Mouse (Mus musculus) cerebellum, adult 9-11 months (tissue): ENCODE results near the gene B3galnt2.
"Not testable (repeated sequence)": the region's sequence is repeated elsewhere in the genome, so short reads cannot be mapped to it uniquely, and the experiment has no call there.

ENCODE experiments used
- DNase-seq: peaks from one replicate; pipeline ENCODE4 v3.0.0; 2022

The B3galnt2 gene

GRCm38 (mm10) chr13:13953874-13954832, at the start of gene B3galnt2:
Gene B3galnt2 (plus strand): TSS chr13:13954469.
- DNase-seq = peak; percentile 99

GRCm38 (mm10) chr13:13911341-13911740, 42.9 kb upstream of the B3galnt2 start:
- no peak for DNase-seq

- DNase-seq = no peak
Measured at GRCm38 (mm10) chr13:13919396-13919795, 34.9 kb upstream of the B3galnt2 start.

- no peak for DNase-seq
Measured at GRCm38 (mm10) chr13:13922526-13922925, 31.7 kb upstream of the B3galnt2 start.

- DNase-seq = no peak
Measured at GRCm38 (mm10) chr13:13929982-13930381, 24.3 kb upstream of the B3galnt2 start.

- DNase-seq = no peak
Measured at GRCm38 (mm10) chr13:13954931-13955330, 662 bp downstream of the B3galnt2 start.

- DNase-seq = no peak
Measured at GRCm38 (mm10) chr13:13956686-13957085, 2.4 kb downstream of the B3galnt2 start.

GRCm38 (mm10) chr13:13960211-13960610, 5.9 kb downstream of the B3galnt2 start:
- DNase-seq = no peak

- no peak for DNase-seq
Measured at GRCm38 (mm10) chr13:13961046-13961445, 6.8 kb downstream of the B3galnt2 start.

GRCm38 (mm10) chr13:13965388-13965964, 11.2 kb downstream of the B3galnt2 start:
- no peak for DNase-seq

GRCm38 (mm10) chr13:13966172-13966571, 11.9 kb downstream of the B3galnt2 start:
- DNase-seq = no peak

- no peak for DNase-seq
Measured at GRCm38 (mm10) chr13:13968629-13969111, 14.4 kb downstream of the B3galnt2 start.

GRCm38 (mm10) chr13:13969796-13970195, 15.5 kb downstream of the B3galnt2 start:
- no peak for DNase-seq

GRCm38 (mm10) chr13:13981842-13982241, 27.6 kb downstream of the B3galnt2 start:
- DNase-seq = not testable (repeated sequence)

- no peak for DNase-seq
Measured at GRCm38 (mm10) chr13:13983523-13983922, 29.3 kb downstream of the B3galnt2 start.

- no peak for DNase-seq
Measured at GRCm38 (mm10) chr13:13989135-13989534, 34.9 kb downstream of the B3galnt2 start.

- no peak for DNase-seq
Measured at GRCm38 (mm10) chr13:13990391-13990790, 36.1 kb downstream of the B3galnt2 start.

GRCm38 (mm10) chr13:13993041-13993440, 38.8 kb downstream of the B3galnt2 start:
- no peak for DNase-seq

- DNase-seq = no peak
Measured at GRCm38 (mm10) chr13:13995046-13995445, 40.8 kb downstream of the B3galnt2 start.

GRCm38 (mm10) chr13:13997476-13997875, 43.2 kb downstream of the B3galnt2 start:
- no peak for DNase-seq

- no peak for DNase-seq
Measured at GRCm38 (mm10) chr13:14002706-14003105, 48.4 kb downstream of the B3galnt2 start.

- no peak for DNase-seq
Measured at GRCm38 (mm10) chr13:14004086-14004485, 49.8 kb downstream of the B3galnt2 start.

- DNase-seq = no peak
Measured at GRCm38 (mm10) chr13:14004999-14005398, 50.7 kb downstream of the B3galnt2 start.

- DNase-seq = no peak
Measured at GRCm38 (mm10) chr13:14006056-14006455, 51.8 kb downstream of the B3galnt2 start.
